Mouse (Mus musculus) embryonic facial prominence, embryonic 11.5 days (tissue): ENCODE results near the gene Tecpr2. TPM values are rescaled to one million over a fixed set of nuclear protein-coding genes. Genes with fewer than 3 reads are reported as not detected.

Experiments
- ATAC-seq: fragments of 200-750 bp; cut with Nextera tagmentation; replicated peaks from 2 replicates; pipeline ENCODE4 v1.8.0; 2017; ENCODE audit warnings: low read depth; ENCODE audit not compliant: insufficient number of reproducible peaks, low FRiP score, low TSS enrichment
- DNase-seq: peaks from one replicate; pipeline ENCODE4 v3.0.0-alpha.2; 2015; ENCODE audit warnings: low spot score
- H3K27ac ChIP-seq: fragments of 300-500 bp; sonication (generic); replicated peaks from 2 replicates; pipeline ENCODE4 v1.5.1; 2014; ENCODE audit warnings: mild to moderate bottlenecking, low read depth, low read length, control low read depth
- H3K27me3 ChIP-seq: fragments of 300-500 bp; sonication (generic); 2 replicates; pipeline ENCODE4 v1.6.1; 2014; ENCODE audit warnings: mild to moderate bottlenecking, low read length, moderate library complexity, mixed read lengths; ENCODE audit not compliant: control insufficient read depth, insufficient read depth
- H3K36me3 ChIP-seq: fragments of 300-500 bp; sonication (generic); replicated peaks from 2 replicates; pipeline ENCODE4 v1.6.1; 2014; ENCODE audit warnings: low read depth, mild to moderate bottlenecking, low read length, moderate library complexity, mixed read lengths; ENCODE audit not compliant: control insufficient read depth, insufficient read depth
- H3K4me1 ChIP-seq: fragments of 300-500 bp; sonication (generic); 2 replicates; pipeline ENCODE4 v1.6.1; 2014; ENCODE audit warnings: low read length, mixed read lengths; ENCODE audit not compliant: control insufficient read depth, insufficient read depth
- H3K4me2 ChIP-seq: fragments of 300-500 bp; sonication (generic); 2 replicates; pipeline ENCODE4 v1.6.1; 2014; ENCODE audit warnings: low read depth, mild to moderate bottlenecking, control low read depth, low read length, moderate library complexity
- H3K4me3 ChIP-seq: fragments of 300-500 bp; sonication (generic); 2 replicates; pipeline ENCODE4 v1.5.1; 2014; ENCODE audit warnings: low read depth, low read length, control low read depth
- H3K9ac ChIP-seq: fragments of 300-500 bp; sonication (generic); replicated peaks from 2 replicates; pipeline ENCODE4 v1.6.1; 2014; ENCODE audit warnings: mild to moderate bottlenecking, control low read depth, low read length
- H3K9me3 ChIP-seq: fragments of 300-500 bp; sonication (generic); replicated peaks from 2 replicates; pipeline ENCODE4 v1.6.1; 2016; ENCODE audit warnings: mild to moderate bottlenecking, low read length, inconsistent platforms, mixed read lengths; ENCODE audit not compliant: control insufficient read depth
- WGBS: fragments of 180-500 bp; shearing (Covaris S2); extraction: QIAGEN DNeasy Blood & Tissue Kit; methylation state at CpG from one replicate; pipeline ENCODE4 v1.1.7; 2014; 5-methylcytosine and 5-hydroxymethylcytosine counted together
- polyA plus RNA-seq: library from polyadenylated mRNA; unstranded; fragments of >200 nt; fragmentation: Nextera tagmentation; extraction: Ambion mirVana; gene quantifications from 2 replicates; pipeline ENCODE4 v1.2.1, GENCODE M21; 2014

The Tecpr2 gene
- polyA plus RNA-seq, 1 experiment from 2014 or later = 2.5 TPM

- no peak for DNase-seq
- no peak for ATAC-seq
- H3K27ac ChIP-seq = no peak overlapping the region
- no peaks in the 10 kb centered on the region for H3K9me3 ChIP-seq
- H3K4me3 ChIP-seq = no peak overlapping the region
- H3K4me2 ChIP-seq = no peak overlapping the region
- no peak overlapping the region for H3K9ac ChIP-seq
- H3K27me3 ChIP-seq = no peaks in the 10 kb centered on the region
- WGBS = 92% methylated on average over 5 of the region's 5 CpGs
- peaks cover 5% of the 10 kb centered on the region for H3K36me3 ChIP-seq
- H3K4me1 ChIP-seq = no peaks in the 10 kb centered on the region
These were observed 17.8 kb upstream of the Tecpr2 start for GRCm38 (mm10) chr12:110871247-110871646.

- H3K36me3 ChIP-seq = peaks cover 5% of the 10 kb centered on the region
- ATAC-seq (no peak), DNase-seq (no peak)
- 94% methylated on average over 2 of the region's 2 CpGs for WGBS
- H3K9ac ChIP-seq = no peak overlapping the region
- H3K4me3 ChIP-seq = no peak overlapping the region
- H3K27me3 ChIP-seq = no peaks in the 10 kb centered on the region
- H3K4me2 ChIP-seq = no peak overlapping the region
- H3K4me1 ChIP-seq = no peaks in the 10 kb centered on the region
- no peaks in the 10 kb centered on the region for H3K9me3 ChIP-seq
- no peak overlapping the region for H3K27ac ChIP-seq
These were observed 13.7 kb upstream of the Tecpr2 start for GRCm38 (mm10) chr12:110875351-110875750.

- no peaks in the 10 kb centered on the region for H3K9me3 ChIP-seq
- H3K4me3 ChIP-seq = no peak overlapping the region
- H3K27me3 ChIP-seq = no peaks in the 10 kb centered on the region
- H3K36me3 ChIP-seq = peaks cover 2% of the 10 kb centered on the region
- no peak for DNase-seq
- ATAC-seq = no peak
- no peak overlapping the region for H3K4me2 ChIP-seq
- WGBS = 87% methylated on average over 7 of the region's 7 CpGs
- no peak overlapping the region for H3K27ac ChIP-seq
- no peaks in the 10 kb centered on the region for H3K4me1 ChIP-seq
- no peak overlapping the region for H3K9ac ChIP-seq
These were observed 6.8 kb upstream of the Tecpr2 start for GRCm38 (mm10) chr12:110882291-110882690.

- Histone ChIP-seq H3K9me3 (no peaks in the 10 kb centered on the region), H3K4me3 (no peak overlapping the region), H3K4me1 (no peaks in the 10 kb centered on the region), H3K36me3 (no peaks in the 10 kb centered on the region; the same call in 1 of the 2 replicates), H3K27ac (no peak overlapping the region), H3K4me2 (no peak overlapping the region), H3K27me3 (no peaks in the 10 kb centered on the region), H3K9ac (no peak overlapping the region)
- no peak for ATAC-seq
- 92% methylated on average over 2 of the region's 2 CpGs for whole genome bisulfite sequencing
- no peak for DNase-seq
These were observed 3.8 kb upstream of the Tecpr2 start for GRCm38 (mm10) chr12:110885251-110885650.

GRCm38 (mm10) chr12:110888106-110888505 is 958 bp upstream of the Tecpr2 start:
- DNase-seq (no peak), ATAC-seq (no peak)
- no peaks in the 10 kb centered on the region; the same call in 1 of the 2 replicates for H3K36me3 ChIP-seq
- 46% methylated on average over 12 of the region's 12 CpGs for WGBS
- no peaks in the 10 kb centered on the region for H3K4me1 ChIP-seq
- H3K4me3 ChIP-seq = peak overlapping the region; percentile 85
- H3K9me3 ChIP-seq = no peaks in the 10 kb centered on the region
- H3K27me3 ChIP-seq = no peaks in the 10 kb centered on the region
- H3K9ac ChIP-seq = peak overlapping the region; percentile 81
- H3K27ac ChIP-seq = no peak overlapping the region
- H3K4me2 ChIP-seq = peak overlapping the region; percentile 82

GRCm38 (mm10) chr12:110888606-110889005 is 458 bp upstream of the Tecpr2 start:
- Histone ChIP-seq H3K27ac (no peak overlapping the region), H3K4me3 (peak overlapping the region; percentile 85), H3K4me2 (peak overlapping the region; percentile 82), H3K36me3 (no peaks in the 10 kb centered on the region; the same call in 1 of the 2 replicates), H3K4me1 (no peaks in the 10 kb centered on the region), H3K9me3 (no peaks in the 10 kb centered on the region), H3K27me3 (no peaks in the 10 kb centered on the region), H3K9ac (peak overlapping the region; percentile 81)
- DNase-seq (no peak), ATAC-seq (peak; percentile 53)
- under 1% methylated on average over 25 of the region's 25 CpGs for WGBS

- no peaks in the 10 kb centered on the region; the same call in 1 of the 2 replicates for H3K36me3 ChIP-seq
- H3K9me3 ChIP-seq = no peaks in the 10 kb centered on the region
- 92% methylated on average over 1 of the region's 1 CpGs for whole genome bisulfite sequencing
- H3K27me3 ChIP-seq = no peaks in the 10 kb centered on the region
- ATAC-seq (no peak), DNase-seq (no peak)
- H3K4me3 ChIP-seq = no peak overlapping the region
- H3K4me2 ChIP-seq = no peak overlapping the region
- no peak overlapping the region for H3K27ac ChIP-seq
- no peaks in the 10 kb centered on the region for H3K4me1 ChIP-seq
- H3K9ac ChIP-seq = no peak overlapping the region
These were observed 2.8 kb downstream of the Tecpr2 start for GRCm38 (mm10) chr12:110891887-110892286.

GRCm38 (mm10) chr12:110902106-110902505 is 13.0 kb downstream of the Tecpr2 start:
- DNase-seq = no peak
- 78% methylated on average over 4 of the region's 4 CpGs for WGBS
- no peaks in the 10 kb centered on the region for H3K27me3 ChIP-seq
- no peaks in the 10 kb centered on the region for H3K9me3 ChIP-seq
- H3K9ac ChIP-seq = no peak overlapping the region
- ATAC-seq = no peak
- no peak overlapping the region for H3K4me2 ChIP-seq
- no peak overlapping the region for H3K27ac ChIP-seq
- no peaks in the 10 kb centered on the region for H3K36me3 ChIP-seq
- no peaks in the 10 kb centered on the region for H3K4me1 ChIP-seq
- H3K4me3 ChIP-seq = no peak overlapping the region
